Mouse (Mus musculus): ENCODE measurements at regions not wholly inside any gene's neighbourhood (a gene's known extent, or its start where the extent isn't known, plus 50 kb on each side); places are given as distances from the start of the nearest gene placed in this dataset.

DNA sequence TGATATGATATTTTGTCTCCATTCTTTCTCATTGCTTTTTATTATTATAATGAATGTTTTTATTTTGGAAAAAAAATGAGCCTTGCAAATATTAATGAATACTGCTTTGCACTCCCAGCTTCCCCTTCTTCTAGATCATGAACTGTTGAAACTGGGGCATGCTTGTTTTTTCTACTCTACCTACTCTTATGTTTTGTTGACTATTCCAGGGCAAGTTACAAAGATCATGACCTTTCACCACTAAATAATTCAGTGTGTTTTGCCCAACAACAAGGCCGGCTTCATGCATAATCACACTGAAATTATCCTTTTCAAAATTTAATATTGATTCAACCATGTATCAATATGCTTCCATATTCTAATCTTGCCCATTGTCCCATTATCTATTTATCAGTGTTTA lies 494.3 kb upstream of the Mon1b start:
- Histone ChIP-seq H3K9me3 (ENCODE audit: low read length) (no peaks in the 10 kb centered on the region), H3K27ac (ENCODE audit: low read length) (no peak overlapping the region), H3K27me3 (ENCODE audit: insufficient read depth, low read length) (no peaks in the 10 kb centered on the region), H3K4me3 (ENCODE audit: low read length) (no peak overlapping the region), H3K9ac (replicated peaks; ENCODE audit: low read length) (no peak overlapping the region), H3K36me3 (ENCODE audit: insufficient read depth, low read length) (no peaks in the 10 kb centered on the region), H3K4me2 (replicated peaks; ENCODE audit: low read depth, low read length) (no peak overlapping the region), H3K4me1 (ENCODE audit: insufficient read depth, low read length) (no peaks in the 10 kb centered on the region)
- no peak for ATAC-seq (ENCODE audit: low FRiP score, low TSS enrichment)
- 87% methylated on average over 1 of the region's 1 CpGs for WGBS

DNA sequence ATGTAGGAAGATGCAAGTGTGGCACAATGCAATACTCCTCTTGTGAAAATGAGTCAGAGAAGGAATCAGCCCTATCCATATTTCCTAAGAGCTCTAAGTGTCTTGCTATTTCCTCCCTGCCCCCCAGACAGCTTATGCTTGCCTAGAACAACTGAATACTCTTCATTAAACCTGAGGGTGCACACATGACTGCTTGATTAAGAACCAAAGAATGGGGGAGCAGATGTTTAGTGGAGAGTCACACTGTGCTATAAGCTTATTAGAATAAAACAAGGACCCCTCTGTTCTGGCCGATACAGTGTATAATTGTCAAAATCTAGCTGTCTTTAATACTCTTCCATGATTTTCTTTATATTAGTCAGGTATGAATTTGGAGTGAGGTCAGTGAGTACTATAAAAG lies 458.8 kb upstream of the Mon1b start:
- Histone ChIP-seq H3K27me3 (ENCODE audit: insufficient read depth, low read length) (no peaks in the 10 kb centered on the region), H3K4me1 (ENCODE audit: insufficient read depth, low read length) (no peaks in the 10 kb centered on the region), H3K4me3 (ENCODE audit: low read length) (no peak overlapping the region), H3K9me3 (ENCODE audit: low read length) (no peaks in the 10 kb centered on the region), H3K27ac (ENCODE audit: low read length) (no peak overlapping the region), H3K9ac (replicated peaks; ENCODE audit: low read length) (no peak overlapping the region), H3K4me2 (replicated peaks; ENCODE audit: low read depth, low read length) (no peak overlapping the region), H3K36me3 (ENCODE audit: insufficient read depth, low read length) (no peaks in the 10 kb centered on the region)
- ATAC-seq (ENCODE audit: low FRiP score, low TSS enrichment): no peak
- 92% methylated on average over 1 of the region's 1 CpGs for WGBS

DNA sequence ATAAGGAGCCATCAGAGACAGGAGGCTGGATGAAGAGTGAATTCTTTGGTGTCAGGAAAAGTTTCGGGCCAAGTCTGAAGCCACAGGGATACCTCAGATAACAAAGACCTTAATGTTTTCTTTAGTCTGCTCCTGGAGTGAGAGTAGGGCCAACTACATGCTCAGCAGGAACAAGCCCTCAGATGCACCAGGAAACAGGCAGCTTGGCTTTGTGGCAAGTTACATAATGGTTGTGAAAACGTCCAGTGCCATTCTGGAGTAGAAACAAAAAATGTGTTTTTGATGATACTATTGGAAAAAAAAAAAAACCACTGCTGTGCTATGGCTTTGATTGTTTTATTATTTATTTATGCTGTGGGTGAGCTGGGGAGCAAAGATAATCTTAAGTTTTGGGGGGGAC lies 452.2 kb upstream of the Mon1b start:
- Histone ChIP-seq H3K4me1 (ENCODE audit: insufficient read depth, low read length) (no peaks in the 10 kb centered on the region), H3K27ac (ENCODE audit: low read length) (no peak overlapping the region), H3K9me3 (ENCODE audit: low read length) (no peaks in the 10 kb centered on the region), H3K27me3 (ENCODE audit: insufficient read depth, low read length) (no peaks in the 10 kb centered on the region), H3K36me3 (ENCODE audit: insufficient read depth, low read length) (no peaks in the 10 kb centered on the region), H3K4me2 (replicated peaks; ENCODE audit: low read depth, low read length) (no peak overlapping the region), H3K4me3 (ENCODE audit: low read length) (no peak overlapping the region), H3K9ac (replicated peaks; ENCODE audit: low read length) (no peak overlapping the region)
- ATAC-seq (ENCODE audit: low FRiP score, low TSS enrichment): no peak
- 26% methylated on average over 2 of the region's 2 CpGs for WGBS

DNA sequence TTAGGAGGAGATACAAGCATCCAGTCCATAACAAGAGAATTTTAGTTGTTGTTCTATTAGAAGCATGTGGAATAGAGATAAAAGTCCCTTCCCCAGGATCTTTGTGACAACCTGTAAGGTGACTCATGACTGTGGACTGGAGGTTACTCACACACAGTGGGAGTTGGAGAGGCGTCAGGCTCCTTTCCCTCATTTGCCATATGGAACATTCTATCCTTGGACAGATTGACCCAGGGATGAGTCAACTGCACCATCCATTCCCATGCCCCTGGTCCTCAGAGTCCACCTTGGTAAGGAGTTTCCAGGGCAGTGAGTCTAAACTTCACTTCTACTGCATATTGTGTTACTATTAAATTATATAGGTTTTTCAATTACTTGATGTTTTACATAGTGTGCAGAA lies 444.9 kb upstream of the Mon1b start:
- no peaks in the 10 kb centered on the region for H3K4me1 ChIP-seq (ENCODE audit: insufficient read depth, low read length)
- H3K9me3 ChIP-seq (ENCODE audit: low read length): no peaks in the 10 kb centered on the region
- H3K4me3 ChIP-seq (ENCODE audit: low read length): no peak overlapping the region
- no peak for ATAC-seq (ENCODE audit: low FRiP score, low TSS enrichment)
- H3K4me2 ChIP-seq (replicated peaks; ENCODE audit: low read depth, low read length): no peak overlapping the region
- no peaks in the 10 kb centered on the region for H3K36me3 ChIP-seq (ENCODE audit: insufficient read depth, low read length)
- H3K27ac ChIP-seq (ENCODE audit: low read length): no peak overlapping the region
- WGBS: 84% methylated on average over 1 of the region's 1 CpGs
- H3K27me3 ChIP-seq (ENCODE audit: insufficient read depth, low read length): no peaks in the 10 kb centered on the region
- no peak overlapping the region for H3K9ac ChIP-seq (replicated peaks; ENCODE audit: low read length)

DNA sequence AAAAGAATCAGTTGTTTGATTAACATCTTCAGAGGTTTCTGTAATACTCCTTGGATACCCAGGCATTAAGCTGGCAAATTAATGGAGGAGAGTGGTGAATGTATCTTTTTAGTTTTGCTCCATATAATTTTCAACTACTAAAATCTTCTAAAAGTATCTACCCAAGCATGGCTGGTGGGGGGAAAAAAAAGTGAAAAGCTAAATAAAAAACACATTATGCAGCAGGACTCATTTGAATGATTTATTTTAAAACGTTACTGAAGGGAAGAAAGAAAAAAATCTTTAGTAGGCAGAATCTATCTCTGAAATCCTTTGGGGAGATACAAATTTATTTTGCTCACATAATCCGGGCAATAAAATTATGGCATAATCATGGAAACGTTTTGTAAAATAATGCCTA lies 443.9 kb upstream of the Mon1b start:
- Histone ChIP-seq H3K36me3 (ENCODE audit: insufficient read depth, low read length) (no peaks in the 10 kb centered on the region), H3K4me1 (ENCODE audit: insufficient read depth, low read length) (no peaks in the 10 kb centered on the region)
- ATAC-seq (ENCODE audit: low FRiP score, low TSS enrichment): no peak

More for the DNA sequence above, 443.9 kb upstream of the Mon1b start:
- Histone ChIP-seq H3K27ac (ENCODE audit: low read length) (no peak overlapping the region), H3K4me2 (replicated peaks; ENCODE audit: low read depth, low read length) (no peak overlapping the region), H3K9ac (replicated peaks; ENCODE audit: low read length) (no peak overlapping the region), H3K9me3 (ENCODE audit: low read length) (no peaks in the 10 kb centered on the region), H3K4me3 (ENCODE audit: low read length) (no peak overlapping the region), H3K27me3 (ENCODE audit: insufficient read depth, low read length) (no peaks in the 10 kb centered on the region)
- WGBS: 75% methylated on average over 3 of the region's 3 CpGs
